Mouse (Mus musculus) bone marrow macrophage, adult 2 months (primary cell): ENCODE measurements around the gene Tubb5. TPM values are rescaled to one million over a fixed set of nuclear protein-coding genes. Genes with fewer than 3 reads are reported as not detected.
A peak's percentile ranks its signal among the peaks of the same experiment; 100 is the strongest.

Experiments
- H3K27ac ChIP-seq: 2 replicates; pipeline ENCODE4 v1.5.1; 2012; ENCODE audit warnings: low read depth, low read length; ENCODE audit not compliant: insufficient read depth
- H3K4me1 ChIP-seq: 2 replicates; pipeline ENCODE4 v1.6.1; 2012; ENCODE audit warnings: low read length; ENCODE audit not compliant: control insufficient read depth, insufficient read depth
- H3K4me3 ChIP-seq: 2 replicates; pipeline ENCODE4 v1.5.1; 2012; ENCODE audit warnings: mild to moderate bottlenecking, low read length, moderate library complexity; ENCODE audit not compliant: insufficient read depth
- CTCF ChIP-seq: IDR thresholded peaks from 2 replicates; pipeline ENCODE4 v1.5.1; 2012; ENCODE audit warnings: low read depth, mild to moderate bottlenecking, low read length, moderate library complexity
- POLR2A ChIP-seq: IDR thresholded peaks from 2 replicates; pipeline ENCODE4 v1.6.1; 2012; ENCODE audit warnings: mild to moderate bottlenecking, low read depth, low read length, borderline replicate concordance
- polyA plus RNA-seq: library from polyadenylated mRNA; stranded (reverse); fragments of >200 nt; gene quantifications from 2 replicates; pipeline ENCODE4 v1.2.4, GENCODE M21; 2012; ENCODE audit not compliant: missing spikeins, insufficient read depth, insufficient read length

Gene Tubb5
- polyA plus RNA-seq, 1 experiment, result 519 TPM

DNA sequence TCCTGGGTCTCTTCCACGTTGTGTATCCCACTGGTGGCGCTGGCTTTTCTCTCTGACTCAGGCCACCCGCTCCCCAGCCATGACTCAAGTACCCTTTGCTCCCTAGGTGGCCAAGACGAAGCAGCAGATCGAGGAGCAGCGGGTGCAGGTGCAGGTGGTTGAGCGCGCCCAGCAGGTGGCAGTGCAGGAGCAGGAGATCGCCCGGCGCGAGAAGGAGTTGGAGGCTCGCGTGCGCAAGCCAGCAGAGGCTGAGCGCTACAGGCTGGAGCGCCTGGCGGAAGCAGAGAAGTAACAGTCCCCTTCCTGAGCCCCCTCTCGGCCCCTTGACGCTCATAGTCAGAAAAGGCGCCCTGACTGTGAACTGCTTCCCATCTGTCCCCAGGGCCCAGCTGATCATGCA, 8.4 kb downstream of the Tubb5 start:
- TF ChIP-seq POLR2A (no peak), CTCF (0 out of 2 replicates have a peak, but pooled peaks have one; percentile 9)
- H3K4me1 ChIP-seq, result peaks cover 6% of the 10 kb centered on the region
- no peak overlapping the region for H3K4me3 ChIP-seq
- H3K27ac ChIP-seq, result no peak overlapping the region

DNA sequence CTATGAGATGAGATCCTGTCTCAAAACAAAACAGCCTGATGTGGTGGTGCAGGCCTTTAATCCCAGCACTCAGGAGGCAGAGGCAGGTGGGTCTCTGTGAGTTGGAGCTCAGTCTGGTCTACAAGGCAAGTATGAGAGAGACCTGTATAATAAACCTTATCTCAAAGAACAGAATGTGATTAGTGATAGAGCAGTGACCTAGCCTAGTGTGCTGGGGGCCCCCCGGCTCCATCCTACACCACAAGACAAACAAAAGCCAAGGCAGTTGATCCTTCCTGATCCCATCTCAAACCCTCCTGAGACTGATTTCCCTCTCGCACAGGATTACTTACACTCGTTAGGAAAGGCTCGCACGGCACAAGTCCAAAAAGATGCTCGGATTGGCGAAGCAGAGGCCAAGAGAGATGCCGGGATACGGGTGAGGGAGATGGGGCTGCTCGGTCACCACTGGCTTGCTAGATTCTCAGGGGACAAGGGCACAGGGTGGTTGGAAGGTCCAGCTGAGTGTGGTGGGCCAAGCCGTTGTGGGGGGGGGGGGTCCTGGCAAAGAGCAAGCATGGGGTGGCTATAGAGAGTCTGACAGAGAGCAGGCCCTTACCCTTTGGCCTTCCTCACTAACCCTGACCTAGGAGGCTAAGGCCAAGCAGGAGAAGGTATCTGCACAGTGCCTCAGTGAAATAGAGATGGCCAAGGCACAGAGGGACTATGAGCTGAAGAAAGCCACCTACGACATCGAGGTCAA, 12.8 kb downstream of the Tubb5 start:
- H3K4me3 ChIP-seq, result no peak overlapping the region
- peaks cover 4% of the 10 kb centered on the region for H3K4me1 ChIP-seq
- TF ChIP-seq POLR2A (no peak), CTCF (no peak)
- H3K27ac ChIP-seq, result no peak overlapping the region

DNA sequence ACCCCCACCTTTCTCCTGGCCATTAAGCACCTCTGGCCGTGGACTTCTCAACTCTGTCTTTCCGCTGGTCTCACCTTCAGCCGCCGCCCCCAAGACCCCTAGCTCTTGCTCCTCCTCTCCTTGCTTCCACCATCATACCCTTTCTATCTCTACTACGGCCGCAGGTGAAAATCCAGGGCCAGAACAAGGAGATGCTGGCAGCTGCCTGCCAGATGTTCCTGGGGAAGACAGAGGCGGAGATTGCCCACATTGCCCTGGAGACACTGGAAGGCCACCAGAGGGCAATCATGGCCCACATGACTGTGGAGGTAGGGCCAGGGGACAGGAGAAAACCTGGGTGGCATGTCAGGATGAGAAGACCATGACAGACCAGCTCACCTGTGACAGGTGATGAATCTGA, 13.7 kb downstream of the Tubb5 start:
- Histone ChIP-seq H3K4me1 (peaks cover 4% of the 10 kb centered on the region), H3K27ac (no peak overlapping the region), H3K4me3 (no peak overlapping the region)
- TF ChIP-seq POLR2A (no peak), CTCF (no peak; the same call in 1 of the 2 replicates)

DNA sequence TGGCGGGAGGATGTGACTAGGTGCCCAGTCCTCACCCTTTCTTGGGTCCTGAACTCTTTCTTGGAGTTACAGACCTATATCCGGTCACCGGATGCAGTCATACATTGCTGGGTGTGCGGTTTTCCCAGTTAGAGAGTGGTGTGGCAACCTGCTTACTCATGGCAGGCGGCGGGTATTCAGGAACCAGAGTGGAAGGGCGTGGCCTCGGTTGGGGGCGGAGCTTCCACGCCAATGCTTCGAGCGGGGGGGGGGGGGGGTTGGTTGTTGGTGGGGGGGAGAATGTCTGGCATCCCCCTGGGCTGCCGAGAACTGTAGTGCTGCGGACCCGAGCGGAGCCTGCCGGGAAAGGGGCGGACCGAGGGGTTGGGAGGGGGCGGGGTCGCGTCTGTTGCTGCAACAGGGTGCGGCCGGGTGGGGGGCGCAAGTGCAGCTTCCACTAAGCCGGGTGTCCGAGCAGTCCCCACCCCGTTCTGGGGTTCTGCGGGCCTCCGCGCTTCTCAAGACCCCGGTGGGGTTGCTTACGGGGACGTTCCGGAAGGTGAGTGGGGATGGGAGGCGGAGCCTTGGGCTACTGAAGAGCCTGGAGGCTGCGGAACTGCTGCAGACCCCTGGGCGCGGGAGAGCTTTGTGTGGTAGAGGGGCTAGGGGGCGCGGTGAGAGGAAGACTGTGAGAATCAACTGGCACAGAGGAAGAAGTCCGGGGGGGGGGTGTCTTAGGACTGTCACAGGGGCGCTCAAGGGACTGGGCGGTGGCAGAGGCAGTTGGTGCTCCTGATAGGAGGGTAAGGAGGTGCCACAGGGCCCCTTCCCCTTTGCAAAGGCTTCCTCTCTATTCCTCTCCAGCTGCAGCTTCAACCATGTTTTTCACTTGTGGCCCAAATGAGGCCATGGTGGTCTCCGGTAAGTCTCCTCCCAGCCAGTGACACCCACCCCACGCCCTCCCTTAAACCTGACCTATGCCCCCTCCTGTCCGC, 14.9 kb downstream of the Tubb5 start, which contains the start of gene Flot1:
Gene Flot1 (plus strand): TSS at position 267 of the 974 bp plus-strand sequence.
- H3K4me1 ChIP-seq, result peaks cover 4% of the 10 kb centered on the region
- peak within 1 kb of the TSS; percentile 96 for H3K4me3 ChIP-seq
- peak within 1 kb of the TSS; percentile 82 for H3K27ac ChIP-seq
- TF ChIP-seq POLR2A (peak; percentile 46; the same call in 1 of the 2 replicates), CTCF (no peak)

DNA sequence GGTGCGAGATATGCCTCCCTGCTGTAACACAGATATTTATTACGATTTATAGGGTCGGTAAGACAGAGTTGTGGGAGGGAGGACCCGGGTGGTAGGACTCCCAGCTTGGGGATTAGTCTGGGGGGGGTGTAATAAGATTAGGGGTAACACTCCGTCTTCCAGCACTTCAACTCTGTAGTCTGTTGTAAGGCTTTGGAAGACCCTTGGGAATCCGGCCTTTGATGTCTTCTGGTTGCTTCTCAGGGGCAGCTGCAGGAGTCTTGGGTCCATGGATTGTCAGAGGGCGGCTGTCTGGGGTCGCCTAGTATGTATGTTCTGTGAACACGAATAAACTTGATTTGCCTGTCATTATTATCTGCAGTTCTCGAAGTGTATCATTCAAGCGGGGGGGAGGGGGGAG, 15.5 kb downstream of the Tubb5 start:
- TF ChIP-seq CTCF (no peak), POLR2A (no peak)
- peak overlapping the region; percentile 82 for H3K27ac ChIP-seq
- peak overlapping the region; percentile 96 for H3K4me3 ChIP-seq
- H3K4me1 ChIP-seq, result peaks cover 4% of the 10 kb centered on the region

DNA sequence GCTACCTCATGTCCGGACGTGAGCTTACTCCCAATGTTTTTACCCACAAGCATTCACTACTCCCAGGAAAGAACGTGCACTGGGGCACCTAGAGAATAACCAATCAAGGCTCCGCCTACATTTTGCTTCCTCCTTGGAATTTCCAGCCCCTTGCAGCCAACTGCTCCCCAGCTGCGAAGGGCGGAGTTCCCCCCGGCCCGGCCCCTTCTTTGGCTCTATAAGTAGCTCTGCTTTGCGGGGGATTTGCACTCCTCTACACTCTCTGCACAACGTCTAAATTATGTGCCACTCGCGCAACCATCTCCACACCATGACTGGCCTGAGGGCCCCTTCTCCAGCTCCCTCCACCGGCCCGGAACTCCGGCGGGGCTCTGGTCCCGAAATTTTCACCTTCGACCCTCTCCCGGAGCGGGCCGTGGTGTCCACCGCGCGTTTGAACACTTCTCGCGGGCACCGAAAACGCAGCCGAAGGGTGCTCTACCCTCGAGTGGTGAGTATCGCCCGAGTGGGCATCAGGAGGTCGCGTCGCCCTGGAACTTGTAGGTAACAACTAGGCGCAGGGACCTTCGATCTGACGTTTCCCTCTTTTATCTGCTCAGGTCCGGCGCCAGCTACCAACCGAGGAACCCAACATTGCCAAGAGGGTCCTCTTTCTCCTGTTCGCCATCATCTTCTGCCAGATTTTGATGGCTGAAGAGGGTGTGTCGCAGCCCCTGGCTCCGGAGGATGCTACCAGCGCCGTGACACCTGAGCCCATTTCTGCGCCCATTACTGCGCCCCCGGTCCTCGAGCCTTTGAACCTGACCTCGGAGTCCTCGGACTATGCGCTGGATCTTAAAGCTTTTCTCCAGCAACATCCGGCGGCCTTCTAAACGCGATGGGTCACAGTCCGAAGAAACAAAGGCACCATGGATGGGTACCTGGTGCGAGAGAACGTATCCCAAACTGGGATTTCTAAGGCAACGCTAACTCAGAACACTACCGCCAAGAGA, 16.4 kb downstream of the Tubb5 start, which contains the start of gene Ier3:
Gene Ier3 (plus strand): TSS at position 246 of the 992 bp plus-strand sequence.
- no peak for TF ChIP-seq CTCF
- TF ChIP-seq POLR2A, result peak; percentile 96
- H3K4me1 ChIP-seq, result peaks cover 4% of the 10 kb centered on the region
- H3K27ac ChIP-seq, result peak within 1 kb of the TSS; percentile 82
- peak within 1 kb of the TSS; percentile 96 for H3K4me3 ChIP-seq

DNA sequence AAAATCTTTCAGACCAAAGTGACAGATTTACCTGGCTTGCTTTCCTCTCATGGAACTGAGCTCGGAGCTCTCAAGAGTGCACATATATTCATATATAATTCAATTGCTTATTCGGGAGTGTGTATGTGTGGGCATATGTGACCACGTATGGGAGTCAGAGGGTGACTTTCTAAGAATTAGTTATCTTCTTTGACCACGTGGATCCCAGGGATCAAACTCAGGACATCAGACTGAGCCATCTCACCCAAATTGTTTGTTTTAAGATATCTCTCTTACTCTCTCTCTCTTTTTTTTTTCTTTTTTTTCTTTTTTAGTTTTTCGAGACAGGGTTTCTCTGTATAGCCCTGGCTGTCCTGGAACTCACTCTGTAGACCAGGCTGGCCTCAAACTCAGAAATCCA, 18.0 kb downstream of the Tubb5 start:
- TF ChIP-seq POLR2A, result no peak
- TF ChIP-seq CTCF, result no peak
- no peak overlapping the region for H3K27ac ChIP-seq
- peaks cover 16% of the 10 kb centered on the region for H3K4me1 ChIP-seq
- H3K4me3 ChIP-seq, result no peak overlapping the region

DNA sequence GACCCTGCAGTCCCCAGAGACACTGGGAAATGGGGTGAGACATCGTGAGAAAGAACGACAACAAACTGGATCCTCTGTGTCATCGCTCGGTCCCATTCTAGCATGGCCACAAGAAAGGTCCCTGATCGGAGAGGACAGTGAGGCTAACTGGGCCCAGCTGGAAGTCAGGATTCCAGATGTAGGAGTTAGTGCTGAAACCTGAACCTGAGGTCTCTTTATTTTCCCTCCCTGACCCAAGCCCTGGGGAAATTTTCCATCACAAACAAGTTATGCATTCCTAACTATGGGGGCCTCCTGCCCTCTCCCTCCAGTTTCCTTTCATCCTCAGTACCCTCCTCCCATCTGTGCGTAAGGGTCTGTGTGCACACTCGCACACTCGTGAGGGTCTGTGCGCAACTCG, 20.9 kb downstream of the Tubb5 start:
- peaks cover 39% of the 10 kb centered on the region for H3K4me1 ChIP-seq
- TF ChIP-seq CTCF (no peak), POLR2A (no peak)
- no peak overlapping the region for H3K27ac ChIP-seq
- H3K4me3 ChIP-seq, result no peak overlapping the region

DNA sequence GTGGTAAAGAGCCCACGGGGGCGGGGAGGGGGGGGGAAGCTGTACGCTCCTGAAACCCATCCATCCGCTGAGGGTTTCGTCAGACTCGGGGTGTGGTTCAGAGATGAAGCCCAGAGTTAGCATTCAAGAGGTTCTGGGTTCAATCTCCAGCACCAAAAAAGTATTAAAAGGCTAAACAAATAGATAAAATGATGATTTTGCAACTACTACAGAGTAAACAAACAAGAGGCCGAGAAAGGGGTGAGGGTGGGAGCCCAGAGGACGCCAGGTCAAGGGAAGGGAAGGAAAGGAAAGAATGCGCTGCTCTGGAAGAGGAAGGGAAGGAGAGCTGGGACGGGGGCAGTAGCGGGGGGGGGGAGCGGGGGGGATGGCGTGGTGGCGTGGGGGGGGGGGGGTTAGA, 21.4 kb downstream of the Tubb5 start:
- Histone ChIP-seq H3K4me1 (peaks cover 45% of the 10 kb centered on the region), H3K4me3 (no peak overlapping the region), H3K27ac (no peak overlapping the region)
- TF ChIP-seq POLR2A (no peak), CTCF (no peak)
